Mouse (Mus musculus): ENCODE results near the gene Lsamp.

Lsamp gene

GRCm38 (mm10) chr16:41623871-41624270 lies 1639.7 kb downstream of the Lsamp start:
- no peak for DNase-seq

GRCm38 (mm10) chr16:41633898-41634297 lies 1649.7 kb downstream of the Lsamp start:
- no peak for DNase-seq

- DNase-seq: no peak
Measured at GRCm38 (mm10) chr16:41640876-41641275, 1656.7 kb downstream of the Lsamp start.

- no peak for DNase-seq
Measured at GRCm38 (mm10) chr16:41653261-41653660, 1669.1 kb downstream of the Lsamp start.

GRCm38 (mm10) chr16:41674316-41675038 lies 1690.3 kb downstream of the Lsamp start:
- DNase-seq: no peak

GRCm38 (mm10) chr16:41675774-41676173 lies 1691.6 kb downstream of the Lsamp start:
- DNase-seq: no peak

- DNase-seq: no peak
Measured at GRCm38 (mm10) chr16:41692435-41692834, 1708.3 kb downstream of the Lsamp start.

- no peak for DNase-seq
Measured at GRCm38 (mm10) chr16:41701790-41702428, 1717.7 kb downstream of the Lsamp start.

- DNase-seq: no peak
Measured at GRCm38 (mm10) chr16:41728900-41729585, 1744.9 kb downstream of the Lsamp start.

GRCm38 (mm10) chr16:41729911-41730310 lies 1745.8 kb downstream of the Lsamp start:
- no peak for DNase-seq

- no peak for DNase-seq
Measured at GRCm38 (mm10) chr16:41745037-41745436, 1760.9 kb downstream of the Lsamp start.

GRCm38 (mm10) chr16:41746235-41746911 lies 1762.2 kb downstream of the Lsamp start:
- DNase-seq: no peak

- no peak for DNase-seq
Measured at GRCm38 (mm10) chr16:41747874-41748273, 1763.7 kb downstream of the Lsamp start.

GRCm38 (mm10) chr16:41748759-41749158 lies 1764.6 kb downstream of the Lsamp start:
- no peak for DNase-seq

- DNase-seq: no peak
Measured at GRCm38 (mm10) chr16:41764285-41764684, 1780.1 kb downstream of the Lsamp start.

GRCm38 (mm10) chr16:41771427-41772125 lies 1787.4 kb downstream of the Lsamp start:
- no peak for DNase-seq

GRCm38 (mm10) chr16:41777586-41777985 lies 1793.4 kb downstream of the Lsamp start:
- DNase-seq: no peak

GRCm38 (mm10) chr16:41785600-41785999 lies 1801.4 kb downstream of the Lsamp start:
- no peak for DNase-seq

GRCm38 (mm10) chr16:41786704-41787103 lies 1802.5 kb downstream of the Lsamp start:
- no peak for DNase-seq

- DNase-seq: no peak
Measured at GRCm38 (mm10) chr16:41787146-41787545, 1803.0 kb downstream of the Lsamp start.

GRCm38 (mm10) chr16:41790016-41790415 lies 1805.9 kb downstream of the Lsamp start:
- no peak for DNase-seq

- DNase-seq: no peak
Measured at GRCm38 (mm10) chr16:41820369-41820768, 1836.2 kb downstream of the Lsamp start.
